Mouse (Mus musculus): ENCODE measurements at regions not wholly inside any gene's neighbourhood (a gene's known extent, or its start where the extent isn't known, plus 50 kb on each side); places are given as distances from the start of the nearest gene placed in this dataset.

- Histone ChIP-seq H3K9me3 (ENCODE audit: control insufficient read depth) (no peaks in the 10 kb centered on the region), H3K27me3 (replicated peaks; ENCODE audit: control insufficient read depth, insufficient read depth, low read length) (no peaks in the 10 kb centered on the region), H3K9ac (ENCODE audit: low read depth, low read length) (no peak overlapping the region), H3K4me2 (replicated peaks; ENCODE audit: low read depth) (no peak overlapping the region), H3K27ac (ENCODE audit: low read depth, low read length) (no peak overlapping the region), H3K36me3 (ENCODE audit: control insufficient read depth, insufficient read depth) (no peaks in the 10 kb centered on the region), H3K4me3 (ENCODE audit: low read depth, low read length) (no peak overlapping the region), H3K4me1 (replicated peaks; ENCODE audit: control insufficient read depth, insufficient read depth, low read length) (no peaks in the 10 kb centered on the region)
- TF ChIP-seq CTCF (IDR thresholded peaks at IDR 0.05; ENCODE audit: low read depth) = no peak
- ATAC-seq = no peak
- 77% methylated on average over 2 of the region's 2 CpGs for WGBS
Measured at GRCm38 (mm10) chr12:13810155-13810515, 341.7 kb downstream of the Fam84a start.

DNA sequence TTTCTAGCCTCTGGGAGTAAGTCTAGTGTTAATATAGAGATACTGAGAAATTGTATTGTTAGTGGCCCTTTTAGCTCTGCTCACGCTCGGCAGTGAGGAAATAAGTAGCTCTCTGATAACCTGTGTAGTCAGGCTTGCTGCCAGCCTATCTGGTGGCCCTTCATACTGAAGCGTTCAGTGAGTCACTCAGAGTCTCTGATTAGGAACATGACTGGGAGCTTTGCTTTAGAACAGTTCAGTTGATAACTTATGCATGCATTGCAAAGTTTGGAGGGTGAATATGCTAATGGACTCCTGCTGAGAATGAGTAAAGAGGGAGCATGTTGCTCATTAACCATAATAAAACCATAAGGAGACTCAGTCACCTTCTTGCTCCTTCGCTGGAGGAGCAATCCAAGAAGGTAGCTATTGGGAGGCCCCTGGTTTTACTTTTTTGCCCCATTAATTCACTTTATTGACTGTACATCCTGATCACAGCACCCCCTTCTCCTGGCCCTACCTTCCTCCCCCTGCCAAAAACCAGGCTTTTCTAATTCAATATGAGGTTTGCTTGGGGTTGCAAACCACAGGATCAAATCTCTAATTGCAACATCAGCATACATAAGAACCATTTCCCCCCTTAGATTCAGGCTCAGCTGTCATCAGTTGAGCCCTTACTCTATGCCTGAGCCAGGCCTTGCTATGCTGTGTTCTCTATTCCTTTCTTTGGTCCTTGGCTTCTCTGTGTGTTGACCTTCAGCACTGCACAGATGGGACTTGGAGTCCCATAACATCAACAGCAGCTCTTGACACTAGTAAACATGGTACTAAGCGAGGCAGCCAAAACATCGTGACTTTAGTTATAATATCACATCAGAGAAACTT lies 342.3 kb downstream of the Fam84a start:
- no peak for TF ChIP-seq CTCF (IDR thresholded peaks at IDR 0.05; ENCODE audit: low read depth)
- Histone ChIP-seq H3K4me1 (replicated peaks; ENCODE audit: control insufficient read depth, insufficient read depth, low read length) (no peaks in the 10 kb centered on the region), H3K27me3 (replicated peaks; ENCODE audit: control insufficient read depth, insufficient read depth, low read length) (no peaks in the 10 kb centered on the region), H3K4me3 (ENCODE audit: low read depth, low read length) (no peak overlapping the region), H3K9me3 (ENCODE audit: control insufficient read depth) (no peaks in the 10 kb centered on the region), H3K9ac (ENCODE audit: low read depth, low read length) (no peak overlapping the region), H3K4me2 (replicated peaks; ENCODE audit: low read depth) (no peak overlapping the region), H3K27ac (ENCODE audit: low read depth, low read length) (no peak overlapping the region), H3K36me3 (ENCODE audit: control insufficient read depth, insufficient read depth) (no peaks in the 10 kb centered on the region)
- WGBS = 53% methylated on average over 6 of the region's 6 CpGs
- ATAC-seq = peak; percentile 95

DNA sequence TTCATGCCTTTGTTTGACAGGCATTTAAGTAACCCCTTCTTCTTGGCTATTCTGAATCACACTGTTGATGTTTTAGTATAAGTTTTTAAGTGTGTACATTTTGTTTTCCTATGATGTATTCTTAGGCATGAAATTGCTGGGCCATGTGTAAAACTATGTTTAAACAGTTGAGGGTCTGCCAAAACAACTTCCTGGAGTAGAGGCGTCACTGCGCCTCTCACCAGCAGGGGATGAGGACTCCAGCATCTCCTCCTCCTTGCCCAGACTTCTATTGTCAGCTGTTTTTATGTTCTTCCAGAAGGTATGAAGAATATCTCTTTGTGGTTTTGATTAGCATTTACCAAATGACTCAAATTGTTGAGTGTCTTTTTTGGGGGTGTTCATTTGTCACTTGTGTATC lies 372.1 kb downstream of the Fam84a start:
- peak; percentile 14; the same call in 1 of the 2 replicates for TF ChIP-seq CTCF (IDR thresholded peaks at IDR 0.05; ENCODE audit: low read depth)
- no peak for ATAC-seq
- WGBS = 75% methylated on average over 2 of the region's 2 CpGs

GRCm38 (mm10) chr12:13776687-13777086 lies 375.2 kb downstream of the Fam84a start:
- 56% methylated on average over 1 of the region's 1 CpGs for WGBS
- 0 out of 2 replicates have a peak, but pooled peaks cover 3% of the 10 kb centered on the region for H3K9me3 ChIP-seq (ENCODE audit: control insufficient read depth)
- no peaks in the 10 kb centered on the region for H3K27me3 ChIP-seq (replicated peaks; ENCODE audit: control insufficient read depth, insufficient read depth, low read length)
- H3K4me2 ChIP-seq (replicated peaks; ENCODE audit: low read depth) = no peak overlapping the region
- H3K9ac ChIP-seq (ENCODE audit: low read depth, low read length) = no peak overlapping the region
- no peaks in the 10 kb centered on the region for H3K36me3 ChIP-seq (ENCODE audit: control insufficient read depth, insufficient read depth)
- ATAC-seq = no peak
- no peak overlapping the region for H3K4me3 ChIP-seq (ENCODE audit: low read depth, low read length)
- no peaks in the 10 kb centered on the region for H3K4me1 ChIP-seq (replicated peaks; ENCODE audit: control insufficient read depth, insufficient read depth, low read length)
- H3K27ac ChIP-seq (ENCODE audit: low read depth, low read length) = no peak overlapping the region
- no peak for TF ChIP-seq CTCF (IDR thresholded peaks at IDR 0.05; ENCODE audit: low read depth)

More for the DNA sequence above, 372.1 kb downstream of the Fam84a start:
- H3K36me3 ChIP-seq (ENCODE audit: control insufficient read depth, insufficient read depth) = no peaks in the 10 kb centered on the region
- H3K27me3 ChIP-seq (replicated peaks; ENCODE audit: control insufficient read depth, insufficient read depth, low read length) = no peaks in the 10 kb centered on the region
- no peaks in the 10 kb centered on the region for H3K4me1 ChIP-seq (replicated peaks; ENCODE audit: control insufficient read depth, insufficient read depth, low read length)
- no peak overlapping the region for H3K4me2 ChIP-seq (replicated peaks; ENCODE audit: low read depth)
- H3K27ac ChIP-seq (ENCODE audit: low read depth, low read length) = no peak overlapping the region
- no peak overlapping the region for H3K9ac ChIP-seq (ENCODE audit: low read depth, low read length)
- no peaks in the 10 kb centered on the region for H3K9me3 ChIP-seq (ENCODE audit: control insufficient read depth)
- no peak overlapping the region for H3K4me3 ChIP-seq (ENCODE audit: low read depth, low read length)

DNA sequence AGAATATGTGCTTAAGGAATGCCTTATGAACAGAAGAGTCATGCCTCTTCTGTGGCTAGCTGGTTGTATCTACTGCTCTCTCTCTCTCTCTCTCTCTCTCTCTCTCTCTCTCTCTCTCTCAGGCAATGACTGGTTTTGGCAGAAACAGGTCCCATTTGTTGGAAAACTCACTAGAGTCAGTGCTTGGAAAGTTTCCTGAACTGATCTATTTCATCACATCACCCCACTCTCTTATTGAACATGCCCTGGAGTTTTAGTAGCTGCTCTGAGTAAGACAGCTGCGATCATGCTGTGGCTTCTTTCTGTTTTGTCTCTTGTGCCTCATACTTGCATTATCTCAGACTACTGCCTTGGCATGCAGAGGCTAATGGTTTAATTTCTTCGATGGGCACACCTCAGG lies 382.2 kb downstream of the Fam84a start:
- Histone ChIP-seq H3K9me3 (ENCODE audit: control insufficient read depth) (0 out of 2 replicates have a peak, but pooled peaks cover 3% of the 10 kb centered on the region), H3K4me2 (replicated peaks; ENCODE audit: low read depth) (no peak overlapping the region), H3K4me3 (ENCODE audit: low read depth, low read length) (no peak overlapping the region), H3K4me1 (replicated peaks; ENCODE audit: control insufficient read depth, insufficient read depth, low read length) (no peaks in the 10 kb centered on the region), H3K9ac (ENCODE audit: low read depth, low read length) (no peak overlapping the region), H3K27ac (ENCODE audit: low read depth, low read length) (no peak overlapping the region), H3K36me3 (ENCODE audit: control insufficient read depth, insufficient read depth) (no peaks in the 10 kb centered on the region), H3K27me3 (replicated peaks; ENCODE audit: control insufficient read depth, insufficient read depth, low read length) (no peaks in the 10 kb centered on the region)
- 90% methylated on average over 2 of the region's 2 CpGs for WGBS
- TF ChIP-seq CTCF (IDR thresholded peaks at IDR 0.05; ENCODE audit: low read depth) = no peak
- no peak for ATAC-seq

DNA sequence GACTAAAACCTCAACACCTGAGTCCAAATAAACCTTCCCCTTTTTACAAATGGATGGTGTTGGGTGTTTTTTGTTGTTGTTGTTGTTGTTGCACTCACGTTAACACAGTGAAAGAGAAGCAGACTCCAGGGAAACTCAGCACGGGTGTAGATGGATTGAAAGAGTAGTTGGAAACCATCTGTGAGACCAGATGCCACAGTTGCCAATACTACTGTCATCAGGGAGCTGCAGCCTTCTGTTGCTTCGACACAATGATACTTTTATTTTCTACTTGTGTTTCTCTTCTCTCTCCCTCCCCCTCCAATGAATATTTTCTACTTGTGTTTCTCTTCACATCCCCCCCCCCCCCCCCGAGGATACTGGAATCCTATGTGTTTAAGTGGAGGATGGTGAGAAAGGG lies 382.7 kb downstream of the Fam84a start:
- no peak for TF ChIP-seq CTCF (IDR thresholded peaks at IDR 0.05; ENCODE audit: low read depth)
- 0 out of 2 replicates have a peak, but pooled peaks cover 3% of the 10 kb centered on the region for H3K9me3 ChIP-seq (ENCODE audit: control insufficient read depth)
- H3K4me2 ChIP-seq (replicated peaks; ENCODE audit: low read depth) = no peak overlapping the region
- ATAC-seq = no peak
- no peak overlapping the region for H3K9ac ChIP-seq (ENCODE audit: low read depth, low read length)
- H3K4me3 ChIP-seq (ENCODE audit: low read depth, low read length) = no peak overlapping the region
- 78% methylated on average over 3 of the region's 4 CpGs for WGBS
- H3K36me3 ChIP-seq (ENCODE audit: control insufficient read depth, insufficient read depth) = no peaks in the 10 kb centered on the region
- no peaks in the 10 kb centered on the region for H3K27me3 ChIP-seq (replicated peaks; ENCODE audit: control insufficient read depth, insufficient read depth, low read length)
- H3K4me1 ChIP-seq (replicated peaks; ENCODE audit: control insufficient read depth, insufficient read depth, low read length) = no peaks in the 10 kb centered on the region
- H3K27ac ChIP-seq (ENCODE audit: low read depth, low read length) = no peak overlapping the region

Data from intestine, postnatal 0 days (tissue).